In genomic region chr16:17209404-17209960, GRCm38 (mm10) we compare ENCODE assay signal across 8 mouse cellular contexts. TPM values are rescaled to one million over a fixed set of nuclear protein-coding genes. Genes with fewer than 3 reads are reported as not detected.
DNase-seq lines count a peak whose midpoint lies in the region; ATAC-seq and TF ChIP-seq lines count a peak whose summit lies in the region.

No protein-coding gene starts in this region.

- DNase-seq in embryo, embryonic 10 days (ENCODE audit: low spot score), result peak; percentile 31
- no peak for DNase-seq in embryo, embryonic 10.5 days (ENCODE audit: low spot score)
- DNase-seq in right cerebral cortex, postnatal 14 days, result peak; percentile 15
- no peak for DNase-seq in right cerebral cortex, postnatal 4 days
- no peak for DNase-seq in forebrain, postnatal 0 days
- no peak for DNase-seq in liver, embryonic 11.5 days (ENCODE audit: low spot score)
- DNase-seq in embryo, embryonic 11 days, result no peak

- peak overlapping the region; percentile 97 for H3K4me2 ChIP-seq in forebrain, postnatal 0 days (ENCODE audit: low read depth)
- peak overlapping the region; percentile 100 for H3K4me2 ChIP-seq in liver, embryonic 11.5 days
- H3K4me2 ChIP-seq in neural tube, embryonic 15.5 days, result peak overlapping the region; percentile 97

- ATAC-seq in forebrain, postnatal 0 days, result peak; percentile 11
- peak; percentile 40 for ATAC-seq in liver, embryonic 11.5 days (replicated peaks; ENCODE audit: low FRiP score)
- peak; percentile 24 for ATAC-seq in neural tube, embryonic 15.5 days (ENCODE audit: low FRiP score)

- peak overlapping the region; percentile 78 for H3K9ac ChIP-seq in forebrain, postnatal 0 days
- peak overlapping the region; percentile 73 for H3K9ac ChIP-seq in liver, embryonic 11.5 days (ENCODE audit: low read depth, low read length)
- peak overlapping the region; percentile 70 for H3K9ac ChIP-seq in neural tube, embryonic 15.5 days (replicated peaks)

- H3K27ac ChIP-seq in forebrain, postnatal 0 days (ENCODE audit: low read depth, low read length), result peak overlapping the region; percentile 87
- H3K27ac ChIP-seq in liver, embryonic 11.5 days (ENCODE audit: low read depth, low read length), result no peak overlapping the region
- H3K27ac ChIP-seq in neural tube, embryonic 15.5 days (replicated peaks), result peak overlapping the region; percentile 93

- peak overlapping the region; percentile 70 for H3K4me3 ChIP-seq in forebrain, postnatal 0 days (ENCODE audit: low read depth, low read length)
- peak overlapping the region; percentile 75 for H3K4me3 ChIP-seq in liver, embryonic 11.5 days (ENCODE audit: low read depth, low read length)
- peak overlapping the region; percentile 67 for H3K4me3 ChIP-seq in neural tube, embryonic 15.5 days (replicated peaks)

- no peaks in the 10 kb centered on the region for H3K9me3 ChIP-seq in forebrain, postnatal 0 days (ENCODE audit: low read length)
- no peaks in the 10 kb centered on the region for H3K9me3 ChIP-seq in liver, embryonic 11.5 days (ENCODE audit: control insufficient read depth, low read length)
- H3K9me3 ChIP-seq in neural tube, embryonic 15.5 days (replicated peaks), result no peaks in the 10 kb centered on the region

- WGBS in forebrain, postnatal 0 days, result under 1% methylated on average over 37 of the region's 37 CpGs
- WGBS in liver, embryonic 11.5 days, result 2% methylated on average over 37 of the region's 37 CpGs
- under 1% methylated on average over 37 of the region's 37 CpGs for WGBS in neural tube, embryonic 15.5 days

- no peak for TF ChIP-seq CTCF in forebrain, postnatal 0 days (IDR thresholded peaks at IDR 0.05; ENCODE audit: low read depth)

- no peaks in the 10 kb centered on the region; the same call in 1 of the 2 replicates for H3K27me3 ChIP-seq in forebrain, postnatal 0 days (ENCODE audit: insufficient read depth, low read length)
- H3K27me3 ChIP-seq in liver, embryonic 11.5 days (replicated peaks; ENCODE audit: control insufficient read depth, insufficient read depth, low read length), result peaks cover 12% of the 10 kb centered on the region
- H3K27me3 ChIP-seq in neural tube, embryonic 15.5 days (replicated peaks), result 0 out of 2 replicates have a peak, but pooled peaks cover 3% of the 10 kb centered on the region

- no peaks in the 10 kb centered on the region for H3K36me3 ChIP-seq in forebrain, postnatal 0 days (ENCODE audit: insufficient read depth)
- H3K36me3 ChIP-seq in liver, embryonic 11.5 days (ENCODE audit: control insufficient read depth, insufficient read depth, low read length), result no peaks in the 10 kb centered on the region
- H3K36me3 ChIP-seq in neural tube, embryonic 15.5 days, result no peaks in the 10 kb centered on the region

- H3K4me1 ChIP-seq in forebrain, postnatal 0 days (ENCODE audit: insufficient read depth), result 0 out of 2 replicates have a peak, but pooled peaks cover 6% of the 10 kb centered on the region
- H3K4me1 ChIP-seq in liver, embryonic 11.5 days (replicated peaks; ENCODE audit: control insufficient read depth, insufficient read depth, low read length), result peaks cover 18% of the 10 kb centered on the region
- H3K4me1 ChIP-seq in neural tube, embryonic 15.5 days, result peaks cover 25% of the 10 kb centered on the region

RNA-seq across cellular contexts. Expression of gene Rimbp3, which starts 1.1 kb away (rescaled TPM):
- 3.0 and 3.3 TPM in 2 replicates for total RNA-seq in forebrain, postnatal 0 days (2014; rRNA removed)
- 0.92 and 1.3 TPM in 2 replicates for polyA plus RNA-seq in forebrain, postnatal 0 days (2015; fragmentation: Nextera tagmentation; extraction: Ambion mirVana)
- 0.18 and 0.45 TPM in 2 replicates for polyA plus RNA-seq in liver, embryonic 11.5 days (2014; fragmentation: Nextera tagmentation; extraction: Ambion mirVana)
- 1.9 and 2.1 TPM in 2 replicates for polyA plus RNA-seq in neural tube, embryonic 15.5 days (2015; fragmentation: Nextera tagmentation; extraction: Ambion mirVana)

RNA-seq across cellular contexts. Expression of gene Ube2l3, which starts 7.0 kb away (rescaled TPM):
- 127 and 136 TPM in 2 replicates for total RNA-seq in forebrain, postnatal 0 days (2014; rRNA removed)
- polyA plus RNA-seq in forebrain, postnatal 0 days (2015; fragmentation: Nextera tagmentation; extraction: Ambion mirVana), result 330 and 371 TPM in 2 replicates
- polyA plus RNA-seq in liver, embryonic 11.5 days (2014; fragmentation: Nextera tagmentation; extraction: Ambion mirVana), result 369 and 377 TPM in 2 replicates
- polyA plus RNA-seq in neural tube, embryonic 15.5 days (2015; fragmentation: Nextera tagmentation; extraction: Ambion mirVana), result 288 and 306 TPM in 2 replicates

RNA-seq across cellular contexts. Expression of gene Hic2, which starts 23.9 kb away (rescaled TPM):
- 10.4 and 14.9 TPM in 2 replicates for total RNA-seq in forebrain, postnatal 0 days (2014; rRNA removed)
- 2.7 and 4.3 TPM in 2 replicates for polyA plus RNA-seq in forebrain, postnatal 0 days (2015; fragmentation: Nextera tagmentation; extraction: Ambion mirVana)
- polyA plus RNA-seq in liver, embryonic 11.5 days (2014; fragmentation: Nextera tagmentation; extraction: Ambion mirVana), result 7.0 and 8.3 TPM in 2 replicates
- 6.7 and 7.4 TPM in 2 replicates for polyA plus RNA-seq in neural tube, embryonic 15.5 days (2015; fragmentation: Nextera tagmentation; extraction: Ambion mirVana)

Comparison
In these comparisons a context has a peak if more than half of its experiments do, and no peak if none do; other contexts are left out.
1. DNase-seq: peak in embryo, embryonic 10 days (single experiment) and right cerebral cortex, postnatal 14 days (single experiment); none in embryo, embryonic 10.5 days (single experiment), right cerebral cortex, postnatal 4 days (single experiment), forebrain, postnatal 0 days (single experiment), liver, embryonic 11.5 days (single experiment) and embryo, embryonic 11 days (single experiment).
2. Peak in every context shown above with its lines, with median percentiles within 50 percentile points of each other: ATAC-seq, H3K4me2 ChIP-seq, H3K4me3 ChIP-seq and H3K9ac ChIP-seq.